In the genomic region with DNA sequence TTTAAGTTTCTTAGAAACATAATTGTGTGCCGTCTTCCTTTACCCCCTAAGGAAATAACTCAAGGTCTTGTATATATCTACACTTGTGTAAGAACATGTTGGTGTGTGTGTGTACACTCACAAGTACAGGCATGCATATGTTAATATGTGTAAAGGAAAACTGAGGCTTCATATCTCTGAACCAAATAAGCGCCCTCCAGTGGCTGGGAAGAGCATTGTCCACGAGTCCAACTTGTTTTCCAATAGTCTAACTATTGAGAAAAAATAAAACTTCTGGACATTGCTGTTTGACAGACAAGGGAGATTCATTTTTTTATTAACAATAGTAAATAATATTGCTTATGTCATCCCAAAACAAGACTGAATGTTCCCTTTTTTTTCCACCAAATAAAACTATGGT, we compare ENCODE assay signal across 17 mouse cellular contexts. TPM values are rescaled to one million over a fixed set of nuclear protein-coding genes. Genes with fewer than 3 reads are reported as not detected.
A peak's percentile ranks its signal among the peaks of the same experiment; 100 is the strongest.
DNase-seq lines count a peak whose midpoint lies in the region; ATAC-seq and TF ChIP-seq lines count a peak whose summit lies in the region.
"Had no signal": no experiment of that assay in that cellular context is flagged by ENCODE, and none has a peak within 500 bp of the region (broad histone marks: within the 10 kb centered on the region; RNA-seq: fewer than 3 reads in every experiment).

No protein-coding gene starts in this region.

- H3K4me3 ChIP-seq in intestine, postnatal 0 days (ENCODE audit: low read depth, low read length) = no peak overlapping the region
- no peak overlapping the region for H3K4me3 ChIP-seq in intestine, embryonic 15.5 days (replicated peaks)
- no peak overlapping the region for H3K4me3 ChIP-seq in midbrain, postnatal 0 days (ENCODE audit: low read depth, low read length)
- H3K4me3 ChIP-seq in midbrain, embryonic 13.5 days (replicated peaks) = no peak overlapping the region
- H3K4me3 ChIP-seq: forebrain, embryonic 12.5 days; hindbrain, embryonic 10.5 days; limb, embryonic 12.5 days had no signal

- no peaks in the 10 kb centered on the region for H3K9me3 ChIP-seq in intestine, postnatal 0 days (ENCODE audit: control insufficient read depth)
- no peaks in the 10 kb centered on the region for H3K9me3 ChIP-seq in intestine, embryonic 15.5 days
- no peaks in the 10 kb centered on the region for H3K9me3 ChIP-seq in midbrain, postnatal 0 days (ENCODE audit: low read length)
- H3K9me3 ChIP-seq in midbrain, embryonic 13.5 days = no peaks in the 10 kb centered on the region; the same call in 1 of the 2 replicates
- H3K9me3 ChIP-seq: forebrain, embryonic 12.5 days; hindbrain, embryonic 10.5 days; limb, embryonic 12.5 days had no signal

- TF ChIP-seq CTCF in intestine, postnatal 0 days (IDR thresholded peaks at IDR 0.05; ENCODE audit: low read depth) = peak; percentile 49
- peak; percentile 27 for TF ChIP-seq CTCF in midbrain, postnatal 0 days (IDR thresholded peaks at IDR 0.05)

- H3K27me3 ChIP-seq in intestine, postnatal 0 days (replicated peaks; ENCODE audit: control insufficient read depth, insufficient read depth, low read length) = no peaks in the 10 kb centered on the region
- H3K27me3 ChIP-seq in intestine, embryonic 15.5 days (replicated peaks) = no peaks in the 10 kb centered on the region
- no peaks in the 10 kb centered on the region for H3K27me3 ChIP-seq in midbrain, postnatal 0 days (ENCODE audit: insufficient read depth, low read length)
- H3K27me3 ChIP-seq in midbrain, embryonic 13.5 days = no peaks in the 10 kb centered on the region
- H3K27me3 ChIP-seq: forebrain, embryonic 12.5 days; limb, embryonic 12.5 days had no signal

- no peaks in the 10 kb centered on the region for H3K36me3 ChIP-seq in intestine, postnatal 0 days (ENCODE audit: control insufficient read depth, insufficient read depth)
- H3K36me3 ChIP-seq in intestine, embryonic 15.5 days = no peaks in the 10 kb centered on the region
- H3K36me3 ChIP-seq in midbrain, postnatal 0 days (ENCODE audit: insufficient read depth, low read length) = no peaks in the 10 kb centered on the region
- no peaks in the 10 kb centered on the region for H3K36me3 ChIP-seq in midbrain, embryonic 13.5 days
- H3K36me3 ChIP-seq: forebrain, embryonic 12.5 days; hindbrain, embryonic 10.5 days; limb, embryonic 12.5 days had no signal

- no peak overlapping the region for H3K4me2 ChIP-seq in intestine, postnatal 0 days (replicated peaks; ENCODE audit: low read depth)
- no peak overlapping the region for H3K4me2 ChIP-seq in intestine, embryonic 15.5 days (replicated peaks)
- H3K4me2 ChIP-seq in midbrain, postnatal 0 days (ENCODE audit: low read depth, low read length, poor library complexity, severe bottlenecking) = no peak overlapping the region
- H3K4me2 ChIP-seq in midbrain, embryonic 13.5 days (replicated peaks) = no peak overlapping the region
- H3K4me2 ChIP-seq: forebrain, embryonic 12.5 days; limb, embryonic 12.5 days; midbrain, embryonic 11.5 days had no signal

- no peak overlapping the region for H3K27ac ChIP-seq in intestine, postnatal 0 days (ENCODE audit: low read depth, low read length)
- no peak overlapping the region for H3K27ac ChIP-seq in intestine, embryonic 15.5 days
- no peak overlapping the region for H3K27ac ChIP-seq in midbrain, postnatal 0 days (ENCODE audit: low read depth, low read length)
- no peak overlapping the region for H3K27ac ChIP-seq in midbrain, embryonic 13.5 days
- H3K27ac ChIP-seq: forebrain, embryonic 12.5 days; hindbrain, embryonic 10.5 days; limb, embryonic 12.5 days had no signal

- no peak for DNase-seq in midbrain, postnatal 0 days (ENCODE audit: low spot score)
- peak; percentile 43 for DNase-seq in ZHBTc4 (ENCODE audit: low read depth, low spot score)
- peak; percentile 3 for DNase-seq in mesoderm, embryonic 11.5 days (ENCODE audit: low read depth, low spot score)
- no peak for DNase-seq in cerebellum, postnatal 4 days (ENCODE audit: low spot score in 2 of 2)
- DNase-seq: cerebellum, adult 9-11 months; layer of hippocampus, postnatal 36 days; right cerebral cortex, postnatal 4 days had no signal

- no peak overlapping the region for H3K9ac ChIP-seq in intestine, postnatal 0 days (ENCODE audit: low read depth, low read length)
- no peak overlapping the region for H3K9ac ChIP-seq in intestine, embryonic 15.5 days
- H3K9ac ChIP-seq in midbrain, postnatal 0 days (replicated peaks; ENCODE audit: low read length, poor library complexity, severe bottlenecking) = no peak overlapping the region
- no peak overlapping the region for H3K9ac ChIP-seq in midbrain, embryonic 13.5 days (replicated peaks)
- H3K9ac ChIP-seq: forebrain, embryonic 12.5 days; limb, embryonic 12.5 days had no signal

- no peak for ATAC-seq in intestine, postnatal 0 days
- no peak for ATAC-seq in intestine, embryonic 15.5 days
- ATAC-seq in midbrain, postnatal 0 days (ENCODE audit: low FRiP score) = no peak
- ATAC-seq in midbrain, embryonic 13.5 days = no peak
- ATAC-seq in activated CD4-positive, CD25-positive, alpha-beta regulatory T cell, adult 4 months = no peak

- H3K4me1 ChIP-seq in intestine, postnatal 0 days (replicated peaks; ENCODE audit: control insufficient read depth, insufficient read depth, low read length) = no peaks in the 10 kb centered on the region
- H3K4me1 ChIP-seq in intestine, embryonic 15.5 days (replicated peaks) = no peaks in the 10 kb centered on the region
- H3K4me1 ChIP-seq in midbrain, postnatal 0 days (ENCODE audit: insufficient read depth, low read length) = no peaks in the 10 kb centered on the region
- no peaks in the 10 kb centered on the region for H3K4me1 ChIP-seq in midbrain, embryonic 13.5 days (replicated peaks)
- H3K4me1 ChIP-seq: forebrain, embryonic 12.5 days; hindbrain, embryonic 10.5 days; limb, embryonic 12.5 days had no signal

- WGBS in intestine, postnatal 0 days = 47% methylated on average over 3 of the region's 3 CpGs
- 54% methylated on average over 3 of the region's 3 CpGs for WGBS in intestine, embryonic 15.5 days
- WGBS in midbrain, postnatal 0 days = 52% methylated on average over 3 of the region's 3 CpGs
- WGBS in midbrain, embryonic 13.5 days = 54% methylated on average over 3 of the region's 3 CpGs

RNA-seq across cellular contexts. Expression of a gene that starts 24.8 kb away (rescaled TPM):
- not detected in 2 replicates for polyA plus RNA-seq in intestine, postnatal 0 days (2015; fragmentation: Nextera tagmentation; extraction: Ambion mirVana)
- polyA plus RNA-seq in intestine, embryonic 15.5 days (2015; fragmentation: Nextera tagmentation; extraction: Ambion mirVana) = not detected in 2 replicates
- total RNA-seq in midbrain, postnatal 0 days (2014; rRNA removed) = 0.22 and 1.2 TPM in 2 replicates
- polyA plus RNA-seq in midbrain, postnatal 0 days (2015; fragmentation: Nextera tagmentation; extraction: Ambion mirVana) = 0.05 and 0.06 TPM in 2 replicates
- 0.04 and 0.13 TPM in 2 replicates for polyA plus RNA-seq in midbrain, embryonic 13.5 days (2015; fragmentation: Nextera tagmentation; extraction: Ambion mirVana)
- not detected for polyA plus RNA-seq in activated CD4-positive, CD25-positive, alpha-beta regulatory T cell, adult 4 months (2017; shearing (Covaris generic))
- polyA plus RNA-seq: hindbrain, embryonic 10.5 days; intestine, embryonic 14.5 days; lung, embryonic 16.5 days had no signal

RNA-seq across cellular contexts. Expression of a gene that starts 25.1 kb away (rescaled TPM):
- 0.07 TPM in 1 of 2 replicates, not detected in the other for polyA plus RNA-seq in intestine, postnatal 0 days (2015; fragmentation: Nextera tagmentation; extraction: Ambion mirVana)
- 0.08 and 0.14 TPM in 2 replicates for polyA plus RNA-seq in intestine, embryonic 15.5 days (2015; fragmentation: Nextera tagmentation; extraction: Ambion mirVana)
- 0.88 and 0.90 TPM in 2 replicates for total RNA-seq in midbrain, postnatal 0 days (2014; rRNA removed)
- 0.07 and 0.11 TPM in 2 replicates for polyA plus RNA-seq in midbrain, postnatal 0 days (2015; fragmentation: Nextera tagmentation; extraction: Ambion mirVana)
- 0.16 TPM in 1 of 2 replicates, not detected in the other for polyA plus RNA-seq in midbrain, embryonic 13.5 days (2015; fragmentation: Nextera tagmentation; extraction: Ambion mirVana)
- not detected for polyA plus RNA-seq in activated CD4-positive, CD25-positive, alpha-beta regulatory T cell, adult 4 months (2017; shearing (Covaris generic))
- polyA plus RNA-seq: forebrain, embryonic 12.5 days; hindbrain, embryonic 10.5 days; intestine, embryonic 14.5 days; lung, embryonic 16.5 days; midbrain, embryonic 11.5 days had no signal

Comparison
In these comparisons a context has a peak if more than half of its experiments do, and no peak if none do; other contexts are left out.
1. DNase-seq: peak in ZHBTc4 (single experiment) and mesoderm, embryonic 11.5 days (single experiment); none in midbrain, postnatal 0 days (single experiment) and cerebellum, postnatal 4 days (0 of 2).